Mouse (Mus musculus) cerebellum, adult 8-10 months (tissue): ENCODE data around the gene Ccdc22.

Experiments used
- DNase-seq: peaks from one replicate; pipeline ENCODE4 v3.0.0; 2022

The Ccdc22 gene

DNA sequence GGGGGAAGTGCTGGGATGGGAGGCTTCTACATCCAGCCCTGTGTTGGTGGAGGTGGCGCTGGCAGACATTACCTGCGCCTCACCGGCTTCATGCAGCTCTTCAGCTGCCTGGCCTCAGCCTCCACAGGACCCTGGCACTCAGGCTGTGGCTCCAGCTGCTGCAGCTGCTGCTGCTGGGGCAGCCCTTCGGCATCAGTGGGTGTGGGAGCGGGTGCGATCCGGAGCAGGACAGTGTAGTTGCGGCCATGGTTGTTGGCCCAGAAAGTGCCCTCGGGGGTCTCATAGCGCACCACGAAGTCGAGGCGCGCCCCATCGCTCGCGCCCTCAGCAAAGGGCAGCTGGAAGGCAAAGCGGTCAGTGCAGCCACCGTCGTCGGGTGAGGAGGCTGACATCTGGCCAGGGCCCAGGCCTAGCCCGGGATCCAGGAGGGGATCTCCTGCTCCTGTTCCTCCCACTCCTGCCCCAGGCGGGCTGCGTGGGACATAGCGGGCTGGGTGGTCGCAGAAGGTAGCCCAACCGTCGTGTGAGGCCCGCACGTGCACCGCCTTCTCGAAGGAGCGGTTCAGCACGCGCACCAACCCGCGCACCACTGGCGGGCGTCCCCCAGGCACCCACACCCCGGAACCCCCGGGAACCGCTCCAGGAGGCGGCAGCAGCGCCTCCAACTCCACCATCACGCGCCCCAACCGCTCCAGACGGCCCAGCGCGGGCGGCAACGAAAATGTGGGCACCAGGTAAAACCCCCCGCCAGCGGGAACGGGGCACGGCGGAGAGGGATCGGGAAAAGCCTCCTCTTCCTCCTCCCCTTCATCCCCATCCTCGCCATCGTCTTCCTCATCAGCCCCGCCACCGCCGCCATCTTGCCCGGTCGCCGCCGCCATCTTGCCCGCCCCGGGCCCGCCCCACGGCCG, 31.9 kb downstream of the Ccdc22 start, which contains the start of gene Foxp3:
Foxp3 (plus strand) TSS at position 469 of the 911 bp plus-strand sequence.
- DNase-seq: peak; percentile 72

DNA sequence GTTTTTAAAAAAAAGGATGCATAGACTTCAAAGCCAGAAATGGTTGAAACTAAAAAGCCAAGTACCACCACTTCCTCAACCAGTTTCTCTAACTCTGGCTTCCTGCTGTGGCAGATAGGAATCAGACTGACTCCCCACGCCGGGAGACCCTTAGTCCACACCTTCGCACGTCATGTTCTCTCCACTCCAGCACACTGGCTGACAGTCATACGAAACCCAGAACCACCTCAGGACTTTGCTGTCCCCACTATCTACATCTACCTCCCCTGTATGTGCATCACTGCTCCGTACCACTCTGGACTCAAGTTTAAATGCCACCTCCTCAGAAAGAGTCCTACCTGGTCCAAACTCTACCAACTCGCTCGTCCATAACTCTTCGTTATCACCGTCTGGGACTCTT, 32.9 kb downstream of the Ccdc22 start:
- no peak for DNase-seq

DNA sequence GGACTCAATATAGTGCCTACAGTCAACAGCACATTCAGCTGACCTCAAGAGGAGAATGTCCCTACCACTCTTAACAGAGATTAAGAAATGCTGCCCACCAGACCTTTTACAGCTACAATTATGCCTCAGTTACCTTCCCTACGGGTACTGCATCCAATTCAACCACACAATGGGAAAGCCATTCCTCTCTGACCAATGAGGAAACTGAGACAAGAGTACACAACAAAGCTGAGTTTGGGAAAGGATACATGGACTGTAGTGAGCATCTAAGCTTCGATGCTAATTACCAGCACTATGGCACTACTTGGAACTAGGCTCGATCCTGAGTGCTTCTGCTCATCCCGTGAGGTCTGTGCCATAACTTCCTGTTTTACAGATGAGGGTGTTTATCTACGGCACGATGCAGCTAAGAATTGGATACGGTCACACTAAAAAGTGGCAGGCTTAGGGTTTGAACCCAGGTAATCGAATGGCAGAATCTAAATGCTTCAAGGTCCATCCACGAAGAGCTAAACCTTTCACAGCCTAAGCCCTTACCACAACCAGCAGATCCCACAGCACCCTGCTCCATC, 33.7 kb downstream of the Ccdc22 start:
- no peak for DNase-seq

DNA sequence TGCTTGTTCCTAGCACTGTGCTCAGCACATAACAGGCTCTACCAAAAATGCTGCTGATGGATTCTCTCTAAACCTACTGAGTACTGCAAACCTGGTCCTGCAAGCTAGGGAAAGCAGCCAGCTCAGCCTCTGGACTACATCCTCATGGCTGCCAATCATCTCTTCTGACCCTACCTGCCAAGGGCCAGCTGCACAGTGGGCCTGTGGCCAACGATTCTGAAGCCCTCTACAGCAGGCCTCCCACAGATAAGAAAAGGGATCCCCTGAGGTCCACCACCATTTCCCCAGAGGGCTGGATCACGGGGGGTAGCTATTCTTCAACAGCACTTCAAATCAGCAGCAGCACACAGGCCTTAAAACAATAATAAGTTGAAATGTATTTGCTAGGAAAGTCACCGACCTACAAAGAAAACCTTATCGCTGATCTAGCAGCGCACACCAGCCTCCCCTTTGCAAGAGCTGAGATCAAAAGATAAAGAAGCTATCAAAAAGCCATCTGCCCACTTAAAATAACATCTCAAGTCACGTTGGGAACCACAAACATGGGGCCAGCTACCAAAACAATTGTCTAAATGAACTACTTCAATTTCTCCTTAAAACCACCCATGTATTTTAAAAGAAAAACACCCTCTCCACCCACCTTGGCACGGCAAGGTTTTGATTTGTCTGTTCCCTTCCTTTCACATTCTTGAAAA, 34.7 kb downstream of the Ccdc22 start:
- no peak for DNase-seq

DNA sequence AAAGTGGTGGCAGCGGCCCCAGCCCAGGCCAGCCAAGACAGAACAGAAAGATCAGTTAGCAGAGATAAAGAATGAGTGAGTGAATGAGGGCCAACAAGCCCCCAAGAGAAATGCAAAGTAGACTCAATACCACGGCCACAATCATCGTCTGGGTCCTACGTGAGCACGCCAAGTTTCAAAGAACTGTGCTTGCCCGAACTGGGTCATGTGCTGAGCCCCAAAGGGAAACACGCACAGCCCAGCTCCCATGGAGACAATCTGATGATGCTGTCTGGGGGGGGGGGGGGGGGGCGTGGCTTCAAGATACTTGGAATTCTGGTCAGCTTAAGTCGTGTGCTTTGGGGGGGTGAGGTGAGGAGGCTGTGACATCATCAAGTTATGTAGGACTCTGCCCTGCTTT, 37.8 kb downstream of the Ccdc22 start:
- DNase-seq: no peak

DNA sequence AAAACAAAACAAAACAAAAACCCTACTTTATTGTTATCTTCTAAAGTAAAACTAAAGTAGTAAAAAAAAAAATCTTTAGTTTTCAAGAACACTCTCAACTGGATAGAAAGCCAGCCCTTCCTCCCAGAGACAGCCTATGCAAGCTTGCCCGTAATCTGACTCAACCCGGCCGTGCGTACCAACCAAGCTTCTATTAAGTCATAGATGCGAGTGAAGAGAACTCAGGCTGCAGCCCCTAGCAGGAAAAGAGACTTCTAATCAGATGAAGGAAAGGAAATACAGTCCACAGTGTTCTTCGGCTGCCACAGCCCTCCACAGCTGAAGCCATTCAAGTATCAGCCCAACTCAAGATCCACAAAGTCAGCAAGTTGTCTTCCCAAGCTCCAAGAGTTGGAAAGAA, 39.0 kb downstream of the Ccdc22 start:
- no peak for DNase-seq

DNA sequence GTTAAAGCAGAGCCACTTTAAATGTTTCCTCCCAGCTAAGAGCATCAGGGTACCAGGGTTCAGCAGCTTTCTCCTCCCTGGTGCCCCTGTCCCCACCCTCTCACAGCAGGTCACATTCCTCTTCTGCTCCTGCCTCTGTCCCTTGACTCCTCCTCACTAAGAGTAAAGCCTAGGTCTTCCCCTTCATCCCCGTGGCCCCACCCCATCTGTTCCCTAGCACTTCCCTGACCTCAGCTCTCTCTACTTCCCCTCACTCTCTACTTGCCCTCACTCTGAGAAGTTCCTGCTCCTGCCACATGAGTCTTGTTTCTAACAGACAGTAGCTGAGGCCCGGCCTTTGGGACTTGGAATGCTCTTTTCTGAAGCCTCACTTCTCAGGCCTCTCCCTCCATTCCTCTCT, 42.2 kb downstream of the Ccdc22 start:
- DNase-seq: no peak

DNA sequence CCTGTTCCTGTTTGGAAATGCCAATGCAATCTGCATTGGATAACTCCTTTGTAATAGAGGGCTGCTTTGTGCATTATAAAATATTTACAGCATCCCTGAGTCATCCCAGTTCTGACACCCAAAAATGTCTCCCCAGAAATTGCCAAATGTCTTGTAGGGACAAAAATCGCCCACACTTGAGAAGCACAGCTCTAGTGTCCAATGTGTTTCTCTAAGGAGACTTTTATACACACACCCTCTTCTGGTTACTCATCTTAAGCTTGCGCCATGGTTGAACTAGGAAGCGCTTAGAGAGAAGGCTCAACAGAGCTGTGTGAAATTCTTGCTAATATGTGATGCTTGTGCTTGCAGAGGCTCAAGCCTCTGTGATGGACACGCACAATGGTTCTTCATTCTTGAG, 51.8 kb downstream of the Ccdc22 start:
- no peak for DNase-seq
